Mouse (Mus musculus) lung, postnatal 0 days (tissue): ENCODE measurements at regions not wholly inside any gene's neighbourhood (a gene's known extent, or its start where the extent isn't known, plus 50 kb on each side); places are given as distances from the start of the nearest gene placed in this dataset.

Experiments used
- CTCF ChIP-seq: IDR thresholded peaks from 2 replicates; pipeline ENCODE4 v1.5.1; 2016; ENCODE audit warnings: antibody characterized with exemption, mild to moderate bottlenecking
- EP300 ChIP-seq: IDR thresholded peaks from 2 replicates; pipeline ENCODE4 v1.6.1; 2016; ENCODE audit warnings: antibody characterized with exemption, mild to moderate bottlenecking, control low read depth

DNA sequence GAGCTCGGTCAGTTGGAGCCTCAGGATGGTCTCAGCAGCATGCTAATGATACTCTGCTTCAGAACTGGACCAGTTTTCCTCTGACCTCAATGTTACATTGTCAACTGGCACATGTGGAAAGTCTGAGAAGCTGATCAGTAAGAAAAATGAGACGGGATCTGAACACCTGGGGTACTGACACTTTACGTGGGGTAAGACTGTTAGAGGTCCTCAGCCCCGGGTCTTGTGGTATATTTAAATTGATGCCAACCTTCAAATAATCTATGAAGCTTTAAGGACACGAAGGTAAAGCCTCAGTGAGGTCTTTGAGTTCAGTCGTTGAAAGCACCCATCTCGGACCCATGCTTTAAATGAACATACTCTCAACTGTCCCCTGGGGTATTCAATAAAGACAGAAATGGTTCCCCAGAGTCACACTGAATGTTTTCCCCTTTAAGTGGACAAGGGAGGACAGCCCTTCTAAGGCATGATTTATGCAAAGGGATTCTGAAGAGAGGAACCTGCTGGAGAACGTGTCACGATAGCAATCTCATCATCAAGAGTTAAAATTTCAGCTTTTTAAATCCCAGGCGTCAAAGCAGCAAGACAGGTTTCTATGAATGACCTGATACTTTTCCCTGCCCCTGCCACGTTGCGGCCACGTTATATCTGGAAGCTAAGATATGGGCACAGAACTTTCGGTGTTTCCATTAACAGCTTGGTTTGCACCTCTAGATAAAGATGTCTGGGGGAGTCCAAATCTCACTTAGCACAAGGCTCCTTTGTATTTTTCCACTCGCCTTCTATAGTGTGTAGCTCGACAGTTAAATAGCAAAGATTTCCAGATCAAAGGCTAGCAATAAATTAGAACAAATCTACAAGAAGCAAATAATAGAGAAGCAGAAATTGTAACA is 76.7 kb upstream of the Atp2b1 start:
- TF ChIP-seq CTCF (no peak), EP300 (no peak)
